Mouse (Mus musculus): ENCODE results near the gene Timm44. TPM values are rescaled to one million over a fixed set of nuclear protein-coding genes. Genes with fewer than 3 reads are reported as not detected.

Timm44 gene
- polyA plus RNA-seq (2014; fragmentation: Nextera tagmentation; extraction: Ambion mirVana) = 76.9 and 79.6 TPM in 2 replicates

- peak; percentile 95 for ATAC-seq (replicated peaks; ENCODE audit: insufficient number of reproducible peaks, low FRiP score, low TSS enrichment)
- under 1% methylated on average over 39 of the region's 39 CpGs for WGBS (ENCODE audit: insufficient replicate concordance)
Measured at GRCm38 (mm10) chr8:4275275-4276110, at the start of gene Timm44. Gene Timm44 (minus strand): TSS chr8:4275913.

GRCm38 (mm10) chr8:4324983-4325750 is 49.5 kb upstream of the Timm44 start, which contains the start of the genes Ccl25 and Elavl1:
Gene Ccl25 (plus strand): TSS chr8:4325210.
Gene Elavl1 (minus strand): TSS chr8:4325413.
- Histone ChIP-seq H3K4me3 (ENCODE audit: low read depth, low read length) (peak within 1 kb of the TSS; percentile 99), H3K27ac (ENCODE audit: low read depth, low read length) (peak within 1 kb of the TSS; percentile 84), H3K4me1 (ENCODE audit: control insufficient read depth, insufficient read depth, low read length) (peaks cover 25% of the 10 kb centered on the region), H3K36me3 (ENCODE audit: control insufficient read depth, insufficient read depth, low read length) (peaks cover 11% of the 10 kb centered on the region), H3K4me2 (peak within 1 kb of the TSS; percentile 93), H3K9ac (ENCODE audit: low read depth, low read length) (peak within 1 kb of the TSS; percentile 99), H3K27me3 (ENCODE audit: control insufficient read depth, insufficient read depth, low read length) (no peaks in the 10 kb centered on the region), H3K9me3 (replicated peaks; ENCODE audit: control insufficient read depth, low read length) (no peaks in the 10 kb centered on the region)
- under 1% methylated on average over 74 of the region's 78 CpGs for WGBS (ENCODE audit: insufficient replicate concordance)
- peak; percentile 99 for ATAC-seq (replicated peaks; ENCODE audit: insufficient number of reproducible peaks, low FRiP score, low TSS enrichment)

More at GRCm38 (mm10) chr8:4275275-4276110, at the start of gene Timm44:
- peaks cover 6% of the 10 kb centered on the region for H3K4me1 ChIP-seq (ENCODE audit: control insufficient read depth, insufficient read depth, low read length)
- no peaks in the 10 kb centered on the region for H3K27me3 ChIP-seq (ENCODE audit: control insufficient read depth, insufficient read depth, low read length)
- H3K36me3 ChIP-seq (ENCODE audit: control insufficient read depth, insufficient read depth, low read length) = peaks cover 17% of the 10 kb centered on the region
- peak within 1 kb of the TSS; percentile 95 for H3K9ac ChIP-seq (ENCODE audit: low read depth, low read length)
- peak within 1 kb of the TSS; percentile 81 for H3K4me2 ChIP-seq
- no peaks in the 10 kb centered on the region for H3K9me3 ChIP-seq (replicated peaks; ENCODE audit: control insufficient read depth, low read length)
- no peak within 1 kb of the TSS for H3K27ac ChIP-seq (ENCODE audit: low read depth, low read length)
- H3K4me3 ChIP-seq (ENCODE audit: low read depth, low read length) = peak within 1 kb of the TSS; percentile 87

GRCm38 (mm10) chr8:4324525-4324924 is 48.8 kb upstream of the Timm44 start:
- Histone ChIP-seq H3K4me2 (peak overlapping the region; percentile 93), H3K27me3 (ENCODE audit: control insufficient read depth, insufficient read depth, low read length) (no peaks in the 10 kb centered on the region), H3K36me3 (ENCODE audit: control insufficient read depth, insufficient read depth, low read length) (peaks cover 13% of the 10 kb centered on the region), H3K4me1 (ENCODE audit: control insufficient read depth, insufficient read depth, low read length) (peaks cover 25% of the 10 kb centered on the region), H3K27ac (ENCODE audit: low read depth, low read length) (peak overlapping the region; percentile 84), H3K9ac (ENCODE audit: low read depth, low read length) (peak overlapping the region; percentile 99), H3K9me3 (replicated peaks; ENCODE audit: control insufficient read depth, low read length) (no peaks in the 10 kb centered on the region), H3K4me3 (ENCODE audit: low read depth, low read length) (peak overlapping the region; percentile 99)
- ATAC-seq (replicated peaks; ENCODE audit: insufficient number of reproducible peaks, low FRiP score, low TSS enrichment) = peak; percentile 70
- WGBS (ENCODE audit: insufficient replicate concordance) = under 1% methylated on average over 42 of the region's 42 CpGs

DNA sequence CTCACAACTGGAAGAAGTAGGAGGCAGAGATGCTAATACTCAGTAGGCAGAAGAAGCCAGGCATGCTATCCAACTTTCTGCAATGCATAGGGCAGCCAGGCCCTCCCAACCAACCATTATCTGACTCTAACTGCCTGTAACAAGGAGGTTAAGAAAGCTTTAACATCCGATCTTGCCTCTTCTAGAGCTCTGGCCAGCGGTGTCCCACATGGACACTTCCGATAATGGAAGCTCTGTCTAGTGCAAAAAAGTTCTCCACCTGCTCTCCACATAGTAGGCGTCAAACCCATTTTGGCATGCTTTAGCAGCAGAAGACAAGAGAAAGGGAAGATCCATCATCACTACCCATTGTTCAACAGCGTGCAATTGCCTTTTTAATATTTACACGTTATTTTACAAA is 48.2 kb upstream of the Timm44 start:
- WGBS (ENCODE audit: insufficient replicate concordance) = 1% methylated on average over 6 of the region's 6 CpGs
- Histone ChIP-seq H3K9ac (ENCODE audit: low read depth, low read length) (peak overlapping the region; percentile 99), H3K27me3 (ENCODE audit: control insufficient read depth, insufficient read depth, low read length) (no peaks in the 10 kb centered on the region), H3K9me3 (replicated peaks; ENCODE audit: control insufficient read depth, low read length) (no peaks in the 10 kb centered on the region), H3K4me3 (ENCODE audit: low read depth, low read length) (peak overlapping the region; percentile 99), H3K27ac (ENCODE audit: low read depth, low read length) (peak overlapping the region; percentile 84; the same call in 1 of the 2 replicates), H3K36me3 (ENCODE audit: control insufficient read depth, insufficient read depth, low read length) (peaks cover 9% of the 10 kb centered on the region), H3K4me1 (ENCODE audit: control insufficient read depth, insufficient read depth, low read length) (peaks cover 25% of the 10 kb centered on the region), H3K4me2 (peak overlapping the region; percentile 93)
- no peak for ATAC-seq (replicated peaks; ENCODE audit: insufficient number of reproducible peaks, low FRiP score, low TSS enrichment)

- Histone ChIP-seq H3K27ac (ENCODE audit: low read depth, low read length) (no peak overlapping the region), H3K4me3 (ENCODE audit: low read depth, low read length) (no peak overlapping the region), H3K4me2 (no peak overlapping the region), H3K9ac (ENCODE audit: low read depth, low read length) (no peak overlapping the region), H3K36me3 (ENCODE audit: control insufficient read depth, insufficient read depth, low read length) (peaks cover 2% of the 10 kb centered on the region; the same call in 1 of the 2 replicates), H3K27me3 (ENCODE audit: control insufficient read depth, insufficient read depth, low read length) (no peaks in the 10 kb centered on the region), H3K9me3 (replicated peaks; ENCODE audit: control insufficient read depth, low read length) (no peaks in the 10 kb centered on the region), H3K4me1 (ENCODE audit: control insufficient read depth, insufficient read depth, low read length) (peaks cover 25% of the 10 kb centered on the region)
- no peak for ATAC-seq (replicated peaks; ENCODE audit: insufficient number of reproducible peaks, low FRiP score, low TSS enrichment)
- 31% methylated on average over 2 of the region's 2 CpGs for WGBS (ENCODE audit: insufficient replicate concordance)
Measured at GRCm38 (mm10) chr8:4322470-4322869, 46.8 kb upstream of the Timm44 start.

GRCm38 (mm10) chr8:4321031-4321430 is 45.3 kb upstream of the Timm44 start:
- Histone ChIP-seq H3K27ac (ENCODE audit: low read depth, low read length) (no peak overlapping the region), H3K36me3 (ENCODE audit: control insufficient read depth, insufficient read depth, low read length) (peaks cover 2% of the 10 kb centered on the region; the same call in 1 of the 2 replicates), H3K4me1 (ENCODE audit: control insufficient read depth, insufficient read depth, low read length) (peaks cover 25% of the 10 kb centered on the region), H3K9me3 (replicated peaks; ENCODE audit: control insufficient read depth, low read length) (no peaks in the 10 kb centered on the region), H3K27me3 (ENCODE audit: control insufficient read depth, insufficient read depth, low read length) (no peaks in the 10 kb centered on the region), H3K4me2 (no peak overlapping the region), H3K4me3 (ENCODE audit: low read depth, low read length) (no peak overlapping the region), H3K9ac (ENCODE audit: low read depth, low read length) (no peak overlapping the region)
- WGBS (ENCODE audit: insufficient replicate concordance) = 60% methylated on average over 2 of the region's 2 CpGs
- no peak for ATAC-seq (replicated peaks; ENCODE audit: insufficient number of reproducible peaks, low FRiP score, low TSS enrichment)

- H3K27ac ChIP-seq (ENCODE audit: low read depth, low read length) = no peak overlapping the region
- H3K9ac ChIP-seq (ENCODE audit: low read depth, low read length) = no peak overlapping the region
- H3K4me1 ChIP-seq (ENCODE audit: control insufficient read depth, insufficient read depth, low read length) = peaks cover 25% of the 10 kb centered on the region
- H3K4me3 ChIP-seq (ENCODE audit: low read depth, low read length) = no peak overlapping the region
- WGBS (ENCODE audit: insufficient replicate concordance) = 89% methylated on average over 1 of the region's 1 CpGs
- no peak for ATAC-seq (replicated peaks; ENCODE audit: insufficient number of reproducible peaks, low FRiP score, low TSS enrichment)
- no peak overlapping the region for H3K4me2 ChIP-seq
- H3K9me3 ChIP-seq (replicated peaks; ENCODE audit: control insufficient read depth, low read length) = no peaks in the 10 kb centered on the region
- H3K27me3 ChIP-seq (ENCODE audit: control insufficient read depth, insufficient read depth, low read length) = no peaks in the 10 kb centered on the region
- H3K36me3 ChIP-seq (ENCODE audit: control insufficient read depth, insufficient read depth, low read length) = peaks cover 2% of the 10 kb centered on the region; the same call in 1 of the 2 replicates
Measured at GRCm38 (mm10) chr8:4320404-4320803, 44.7 kb upstream of the Timm44 start.

GRCm38 (mm10) chr8:4319573-4319872 is 43.8 kb upstream of the Timm44 start:
- Histone ChIP-seq H3K4me3 (ENCODE audit: low read depth, low read length) (no peak overlapping the region), H3K27me3 (ENCODE audit: control insufficient read depth, insufficient read depth, low read length) (no peaks in the 10 kb centered on the region), H3K9ac (ENCODE audit: low read depth, low read length) (no peak overlapping the region), H3K36me3 (ENCODE audit: control insufficient read depth, insufficient read depth, low read length) (peaks cover 2% of the 10 kb centered on the region; the same call in 1 of the 2 replicates), H3K27ac (ENCODE audit: low read depth, low read length) (no peak overlapping the region), H3K4me2 (no peak overlapping the region), H3K9me3 (replicated peaks; ENCODE audit: control insufficient read depth, low read length) (no peaks in the 10 kb centered on the region), H3K4me1 (ENCODE audit: control insufficient read depth, insufficient read depth, low read length) (peaks cover 25% of the 10 kb centered on the region)
- 95% methylated on average over 11 of the region's 11 CpGs for WGBS (ENCODE audit: insufficient replicate concordance)
- ATAC-seq (replicated peaks; ENCODE audit: insufficient number of reproducible peaks, low FRiP score, low TSS enrichment) = no peak
